Mouse (Mus musculus): ENCODE measurements around the gene Chil4.
"Not testable (repeated sequence)": the region's sequence is repeated elsewhere in the genome, so short reads cannot be mapped to it uniquely, and the experiment has no call there.

The Chil4 gene

DNA sequence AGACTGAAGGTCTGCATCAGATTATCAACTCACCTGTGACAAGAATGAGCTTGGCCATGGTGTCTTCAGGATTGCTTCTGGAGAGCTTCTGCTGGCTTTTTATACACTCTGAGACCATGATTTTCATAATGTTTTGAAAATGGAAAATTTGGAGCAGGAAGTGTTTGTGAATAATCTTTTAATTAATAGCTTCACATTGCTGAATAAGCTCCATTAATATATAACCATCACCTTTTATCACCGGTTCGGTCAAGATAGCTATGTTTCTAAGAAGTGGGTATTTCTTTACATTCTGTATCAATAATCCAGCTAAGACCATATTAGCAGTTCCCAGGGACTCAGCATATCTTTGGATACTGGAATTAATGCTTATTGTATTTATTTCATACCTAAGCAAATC, at the start of gene Chil4:
TSS of gene Chil4 (minus strand) at position 101 of the 400 bp plus-strand sequence.
- in situ Hi-C loops (cut with MboI), result no loop called here

DNA sequence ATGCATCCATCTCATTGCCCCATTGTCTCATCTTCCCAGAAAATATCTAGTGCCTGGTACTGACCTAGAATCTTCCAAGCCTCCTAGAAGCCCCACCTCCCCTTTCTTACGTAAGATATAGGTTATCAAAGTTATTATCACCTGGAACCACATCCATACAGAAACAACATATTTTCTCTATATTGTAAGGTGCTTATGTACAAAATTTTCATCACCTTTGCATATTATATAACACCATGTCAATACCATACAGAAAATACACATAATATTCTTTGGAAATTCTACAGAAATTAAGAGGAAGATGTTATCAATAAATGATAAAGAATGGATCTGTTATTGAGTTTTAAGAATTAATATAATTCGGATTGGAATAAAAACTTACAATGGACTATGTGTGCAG, 46.5 kb upstream of the Chil4 start:
- in situ Hi-C loops (cut with MboI), result no loop called here

DNA sequence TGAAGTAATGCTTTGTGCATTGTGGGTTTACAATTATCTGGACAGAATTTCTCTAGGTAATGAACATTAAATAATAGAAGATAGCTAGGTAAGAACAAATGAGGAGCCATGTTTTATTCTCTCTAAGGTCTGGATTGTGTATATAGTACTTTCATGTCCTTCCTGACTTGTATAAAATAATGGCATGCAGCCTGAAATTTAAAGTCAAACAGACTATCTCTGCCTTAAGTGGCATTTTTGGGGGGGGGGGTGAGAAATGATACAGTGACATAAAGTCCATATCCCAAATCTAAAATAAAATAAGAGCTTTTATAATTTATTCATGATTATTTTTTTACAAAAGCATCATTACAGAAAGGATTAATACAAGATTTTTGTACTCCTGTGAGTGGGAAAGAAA, 45.5 kb upstream of the Chil4 start:
- in situ Hi-C loops (cut with MboI), result no loop called here

DNA sequence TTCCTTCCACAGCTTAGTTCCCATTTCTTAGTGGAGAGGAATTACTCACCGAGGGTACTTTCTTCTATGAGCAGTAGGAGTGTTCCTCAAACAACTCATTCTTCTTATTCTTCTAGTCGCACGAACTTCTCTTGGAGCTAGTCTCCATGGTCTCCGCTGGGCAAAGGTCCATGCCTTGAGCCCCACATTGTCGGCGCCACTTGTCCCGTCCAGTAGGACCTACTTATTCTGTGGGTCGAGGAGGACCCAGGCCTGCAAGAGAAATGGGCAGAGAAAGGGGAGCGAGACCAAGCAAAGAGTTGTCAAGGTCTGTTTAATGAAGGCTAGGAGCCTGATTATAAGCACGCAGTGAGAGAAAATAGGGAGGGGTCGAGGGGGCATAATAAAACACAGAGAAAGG, 37.8 kb upstream of the Chil4 start:
- in situ Hi-C loops (cut with MboI), result not testable (repeated sequence)

DNA sequence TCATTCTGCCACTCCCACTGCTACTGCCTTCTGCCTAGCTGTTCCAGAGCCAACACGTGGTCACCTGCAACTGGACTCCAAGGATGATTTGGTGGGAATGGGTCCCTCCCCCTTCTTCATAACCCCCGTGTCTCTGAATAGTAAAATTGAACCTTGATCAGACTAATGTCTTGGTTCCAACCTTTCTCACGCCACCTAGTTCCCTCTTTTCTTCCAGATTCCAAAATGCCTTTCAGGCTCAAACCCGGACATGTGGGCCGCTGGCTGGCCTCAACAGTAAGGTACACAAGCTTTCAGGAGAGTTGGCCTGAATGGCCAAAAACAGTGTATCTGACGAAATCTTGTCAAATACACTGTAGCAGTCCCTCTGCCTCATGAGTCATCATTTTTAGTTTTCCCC, 33.4 kb upstream of the Chil4 start:
- in situ Hi-C loops (cut with MboI), result no loop called here

DNA sequence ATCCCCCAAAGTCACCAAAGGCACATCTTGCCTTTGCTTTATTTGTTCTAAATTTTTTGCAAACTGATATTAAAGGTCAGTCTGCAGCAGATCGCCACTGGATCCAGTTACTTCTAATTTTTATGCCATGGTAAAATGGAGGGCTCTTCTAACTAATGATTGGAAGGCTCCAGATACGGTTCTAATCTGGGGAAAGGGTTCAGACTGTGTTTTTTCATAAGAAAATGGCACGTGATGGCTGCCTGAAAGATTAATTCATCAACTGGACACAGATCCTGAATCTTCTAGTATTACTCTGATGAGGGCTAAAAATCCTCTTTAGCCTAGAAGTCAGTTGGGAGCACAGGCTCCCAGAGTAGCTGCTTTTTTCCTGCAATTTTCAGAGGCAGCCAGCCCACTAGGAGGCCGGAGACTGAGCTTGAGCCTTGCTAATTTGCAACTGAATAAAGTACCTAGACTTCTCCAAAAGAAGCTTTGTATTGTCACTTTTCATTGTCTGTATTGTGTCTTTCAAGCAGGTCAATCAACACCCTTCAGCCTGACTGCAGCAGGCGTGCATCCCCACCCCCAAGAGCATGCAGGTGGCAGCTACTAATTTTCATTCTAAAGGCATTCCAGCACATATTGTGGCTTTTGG, 31.6 kb upstream of the Chil4 start:
- in situ Hi-C loops (cut with MboI), result not testable (repeated sequence)

DNA sequence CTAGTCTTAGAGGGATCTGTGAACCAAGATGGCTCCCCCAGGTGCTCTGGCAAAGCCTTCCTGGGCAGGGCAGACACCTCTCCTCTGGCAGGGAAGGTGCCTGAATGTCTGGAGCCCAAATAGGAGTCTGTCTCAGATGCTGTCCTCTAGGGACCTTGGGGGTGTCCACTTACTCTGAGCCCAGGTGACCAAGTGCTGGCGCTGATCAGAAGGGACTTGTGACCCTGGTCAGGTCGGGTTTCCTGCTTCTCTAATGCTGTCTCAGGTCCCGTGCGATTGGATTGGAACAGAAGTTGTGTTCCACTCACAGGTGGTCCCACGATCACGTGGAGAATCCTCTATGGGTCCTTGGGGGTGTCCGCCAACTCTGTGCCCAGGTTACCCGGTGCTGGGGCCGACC, 28.1 kb upstream of the Chil4 start:
- in situ Hi-C loops (cut with MboI), result not testable (repeated sequence)

DNA sequence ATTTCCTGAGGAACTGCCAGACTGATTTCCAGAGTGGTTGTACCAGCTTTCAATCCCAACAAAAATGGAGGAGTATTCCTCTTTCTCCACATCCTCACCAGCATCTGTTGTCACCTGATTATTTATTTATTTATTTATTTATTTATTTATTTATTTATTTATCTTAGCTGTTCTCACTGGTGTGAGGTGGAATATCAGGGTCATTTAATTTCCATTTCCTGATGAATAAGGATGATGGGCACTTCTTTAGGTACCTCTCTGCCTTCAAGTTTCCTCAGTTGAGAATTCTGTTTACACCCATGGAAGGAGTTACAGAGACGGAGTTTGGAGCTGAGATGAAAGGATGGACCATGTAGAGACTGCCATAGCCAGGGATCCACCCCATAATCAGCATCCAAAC, 20.9 kb upstream of the Chil4 start:
- in situ Hi-C loops (cut with MboI), result not testable (repeated sequence)

DNA sequence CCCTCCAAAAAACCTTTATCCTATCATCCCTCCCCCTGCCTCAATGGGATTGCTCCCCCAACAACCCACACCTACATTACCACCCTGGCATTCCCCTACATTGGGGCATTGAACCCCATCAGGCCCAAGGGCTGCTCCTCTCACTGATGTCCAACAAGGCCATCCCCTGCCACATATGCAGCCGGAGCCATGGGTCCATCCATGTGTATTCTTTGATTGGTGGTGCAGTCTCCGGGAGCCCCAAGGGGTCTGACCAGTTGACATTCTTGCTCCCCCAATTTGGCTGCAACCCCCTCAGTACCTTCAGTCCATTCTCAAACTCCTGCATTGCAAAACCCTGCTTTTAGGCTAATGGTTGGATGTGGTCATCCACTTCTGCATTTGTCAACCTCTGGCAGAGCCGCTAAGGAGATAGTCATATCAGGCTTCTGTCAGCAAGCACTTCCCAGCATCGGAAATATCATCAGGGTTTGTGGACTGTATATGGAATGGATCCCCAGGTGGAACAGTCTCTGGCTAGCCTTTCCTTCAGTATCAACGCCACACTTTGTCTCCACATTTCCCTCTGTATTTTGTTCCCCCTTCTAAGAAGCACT, 20.0 kb upstream of the Chil4 start:
- in situ Hi-C loops (cut with MboI), result no loop called here

DNA sequence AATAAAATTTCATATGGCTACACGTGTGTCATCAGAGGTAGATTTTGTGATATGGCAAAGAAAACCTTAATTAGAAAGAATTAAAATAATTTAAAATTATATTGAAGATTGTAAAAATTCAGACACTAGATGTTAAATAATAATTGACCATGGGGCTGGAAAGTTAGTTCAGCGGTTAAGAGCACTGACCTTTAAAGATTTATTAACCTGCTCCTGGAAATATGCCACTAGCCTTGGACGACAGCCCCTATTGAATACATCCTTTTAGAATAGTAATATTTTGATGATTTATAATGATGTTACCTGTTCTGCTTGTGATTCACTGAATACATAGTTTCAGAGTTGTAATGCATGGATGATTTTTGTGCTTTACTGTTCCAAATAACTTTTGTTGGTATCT, 4.1 kb upstream of the Chil4 start:
- in situ Hi-C loops (cut with MboI), result not testable (repeated sequence)

DNA sequence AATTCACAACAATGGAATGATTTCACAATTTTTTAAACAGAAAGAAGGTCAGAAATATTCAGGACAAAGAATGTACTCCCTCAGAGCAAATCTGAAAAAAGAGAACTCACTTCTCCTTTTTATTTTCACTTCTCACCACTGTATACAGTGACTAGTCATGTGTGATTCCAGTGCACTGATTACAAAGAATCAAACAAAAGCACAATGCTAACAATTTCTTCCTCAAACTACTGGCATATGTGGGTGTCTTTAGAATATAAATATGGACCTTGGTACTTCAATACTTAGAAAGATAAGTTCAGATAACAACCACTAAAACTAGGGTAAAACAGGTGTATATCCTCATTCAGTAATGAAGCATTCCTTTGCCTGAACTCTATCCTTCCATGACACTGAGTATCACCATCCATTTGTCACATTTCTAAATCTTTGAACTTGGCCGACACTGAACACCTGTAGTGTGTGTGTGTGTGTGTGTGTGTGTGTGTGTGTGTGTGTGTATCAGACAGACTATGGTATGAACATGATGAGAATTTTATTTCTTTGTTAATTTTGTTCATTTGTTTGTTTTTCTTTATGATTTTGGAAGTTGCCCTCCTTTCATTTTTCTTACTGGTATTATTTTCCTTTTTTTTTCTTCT, 2.4 kb upstream of the Chil4 start:
- in situ Hi-C loops (cut with MboI), result no loop called here

DNA sequence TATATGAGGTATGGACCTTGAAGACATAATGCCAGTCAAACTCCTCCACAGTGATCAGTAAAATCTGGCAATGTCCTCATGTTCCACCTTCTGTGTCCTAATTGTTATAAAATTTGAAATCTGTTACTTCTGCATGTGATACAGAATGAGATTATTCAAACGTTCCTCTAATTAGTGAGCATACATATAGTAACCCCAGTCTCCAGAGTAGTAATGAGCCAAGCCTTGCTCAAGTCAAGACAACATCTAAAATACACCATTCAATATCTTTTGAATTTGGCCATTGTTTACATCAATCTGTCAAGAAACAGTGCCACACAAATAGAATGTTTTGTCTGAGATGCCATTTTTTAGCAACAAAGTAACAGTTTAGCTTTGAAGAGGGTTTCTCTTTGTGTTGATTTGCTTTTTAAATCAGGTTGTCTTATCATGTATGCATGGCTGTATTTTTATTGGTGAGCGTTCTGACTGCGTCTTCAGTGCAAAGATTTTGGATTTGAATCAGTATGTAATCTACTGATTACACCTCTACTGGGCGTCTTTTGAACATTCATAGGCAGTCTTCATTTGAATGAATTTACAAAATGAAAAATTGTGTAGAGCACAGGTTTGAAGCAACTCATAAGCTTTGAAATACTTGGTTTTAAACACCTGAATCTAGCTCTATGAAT, 888 bp downstream of the Chil4 start:
- in situ Hi-C loops (cut with MboI), result not testable (repeated sequence)

DNA sequence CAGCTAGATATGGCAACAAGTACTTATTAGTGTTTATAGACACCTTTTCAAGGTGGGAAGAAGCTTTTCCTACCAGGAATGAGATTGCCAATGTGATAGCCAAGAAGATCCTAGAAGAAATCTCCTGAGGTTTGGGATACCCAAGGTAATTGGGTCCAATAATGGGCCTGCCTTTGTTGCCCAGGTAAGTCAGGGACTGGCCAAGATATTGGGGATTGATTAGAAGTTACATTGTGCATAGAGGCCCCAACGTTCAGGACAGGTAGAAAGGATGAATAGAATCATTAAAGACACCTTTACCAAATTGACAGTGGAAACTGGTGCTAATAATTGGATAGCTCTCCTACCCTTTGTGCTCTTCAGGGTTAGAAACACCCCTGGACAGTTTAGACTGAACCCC, 21.3 kb downstream of the Chil4 start:
- in situ Hi-C loops (cut with MboI), result not testable (repeated sequence)

DNA sequence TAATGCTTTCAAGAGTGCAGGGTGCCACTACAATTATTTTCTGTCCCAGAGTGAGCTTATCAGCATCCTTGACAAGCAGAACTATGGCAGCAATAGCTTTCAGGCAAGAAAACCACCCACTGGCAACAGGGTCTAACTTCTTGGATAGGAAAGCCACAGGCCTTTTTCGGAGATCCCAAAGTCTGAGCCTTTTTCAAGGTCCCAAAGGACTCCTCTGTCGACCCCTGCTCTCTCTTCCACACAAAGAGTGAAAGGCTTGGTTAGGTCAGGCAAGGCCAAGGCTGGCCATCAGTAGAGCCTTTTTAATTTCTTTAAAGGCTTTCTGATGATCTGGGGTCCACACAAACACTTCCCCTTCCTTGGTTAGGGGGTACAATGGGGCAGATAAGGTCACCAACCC, 22.1 kb downstream of the Chil4 start:
- in situ Hi-C loops (cut with MboI), result not testable (repeated sequence)

DNA sequence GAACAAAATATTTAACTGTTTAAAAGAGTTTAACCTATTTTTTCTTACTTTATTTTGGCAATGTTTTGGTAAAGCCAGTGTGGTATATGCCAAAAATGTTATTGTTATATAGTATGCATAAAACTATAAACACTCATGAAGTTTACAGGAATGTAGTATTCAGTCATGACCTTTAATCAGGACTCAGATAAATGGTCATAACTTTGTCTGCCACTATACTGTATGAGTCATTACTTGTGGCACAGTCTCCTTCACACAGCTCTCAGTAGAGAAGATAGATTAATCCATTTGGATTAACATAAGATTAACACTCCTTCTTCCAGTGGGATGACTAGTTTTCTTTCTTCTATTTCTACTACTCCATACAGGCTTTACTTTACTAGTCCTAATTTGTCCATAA, 23.0 kb downstream of the Chil4 start:
- in situ Hi-C loops (cut with MboI), result no loop called here

DNA sequence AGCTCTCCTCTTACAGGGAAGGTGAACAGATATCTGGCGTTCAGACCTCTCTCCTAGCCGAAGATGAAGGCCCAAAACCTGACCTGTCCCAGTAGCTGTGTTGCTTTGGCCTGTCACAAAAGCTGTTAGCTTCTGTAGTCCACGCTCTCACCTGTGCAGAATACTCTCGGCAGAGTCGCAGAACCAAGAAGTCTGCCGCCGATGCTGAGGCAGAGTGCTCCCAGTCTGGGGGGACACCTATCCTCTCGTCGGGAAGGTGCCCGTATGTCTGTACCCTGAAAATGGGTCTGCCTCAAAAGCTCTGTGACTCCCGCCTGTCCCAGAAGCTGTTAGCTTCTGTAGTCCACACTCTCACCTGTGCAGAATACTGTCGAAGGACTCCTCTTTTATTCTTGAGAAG, 23.8 kb downstream of the Chil4 start:
- in situ Hi-C loops (cut with MboI), result no loop called here

DNA sequence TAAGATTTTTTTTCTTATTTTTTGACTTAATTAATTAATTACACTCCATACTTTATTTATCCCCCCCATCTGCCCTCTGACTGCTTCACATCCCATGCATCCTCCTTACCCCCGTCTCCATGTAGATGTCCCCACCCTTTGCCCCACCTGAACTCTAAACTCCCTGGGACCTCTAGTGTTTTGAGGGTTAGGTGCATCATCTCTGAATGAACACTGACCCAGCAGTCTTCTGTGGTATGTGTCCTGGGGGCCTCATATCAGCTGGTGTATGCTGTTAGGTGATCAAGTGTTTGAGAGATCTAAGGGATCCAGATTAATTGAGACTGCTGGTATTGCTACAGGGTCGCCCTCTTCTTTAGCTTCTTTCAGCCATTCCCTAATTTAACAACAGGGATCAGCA, 31.3 kb downstream of the Chil4 start:
- in situ Hi-C loops (cut with MboI), result no loop called here

DNA sequence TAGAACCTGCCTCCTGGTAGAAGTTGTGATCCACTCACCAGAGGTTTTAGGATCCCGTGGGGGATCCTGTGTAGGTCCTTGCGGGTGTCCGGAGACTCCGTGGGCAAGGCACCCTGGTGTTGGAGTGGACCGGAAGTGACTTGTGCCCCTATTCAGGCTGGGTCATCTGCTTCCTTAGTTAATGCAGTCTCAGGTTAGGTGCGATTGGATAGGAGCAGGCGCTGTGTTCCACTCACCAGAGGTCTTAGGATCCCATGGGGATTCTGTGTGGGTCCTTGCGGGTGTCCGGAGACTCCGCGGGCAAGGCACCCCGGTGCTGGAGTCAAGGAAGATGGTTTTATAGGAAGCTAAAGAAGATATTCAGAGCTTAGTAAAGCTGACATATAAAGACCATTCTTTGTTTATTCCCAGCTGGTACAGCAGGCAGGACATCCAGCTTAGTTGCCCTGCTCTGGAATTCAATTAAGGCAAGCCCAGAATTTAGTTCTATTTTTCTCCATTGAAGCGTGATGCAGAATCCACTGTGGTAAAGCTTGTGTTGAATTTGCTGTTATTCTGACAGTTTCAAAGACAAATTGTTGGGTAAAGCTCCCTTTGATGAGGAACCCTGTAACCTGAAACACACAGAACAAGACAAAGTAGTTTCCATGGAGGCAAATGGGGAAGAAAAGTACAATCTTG, 41.7 kb downstream of the Chil4 start:
- in situ Hi-C loops (cut with MboI), result no loop called here

DNA sequence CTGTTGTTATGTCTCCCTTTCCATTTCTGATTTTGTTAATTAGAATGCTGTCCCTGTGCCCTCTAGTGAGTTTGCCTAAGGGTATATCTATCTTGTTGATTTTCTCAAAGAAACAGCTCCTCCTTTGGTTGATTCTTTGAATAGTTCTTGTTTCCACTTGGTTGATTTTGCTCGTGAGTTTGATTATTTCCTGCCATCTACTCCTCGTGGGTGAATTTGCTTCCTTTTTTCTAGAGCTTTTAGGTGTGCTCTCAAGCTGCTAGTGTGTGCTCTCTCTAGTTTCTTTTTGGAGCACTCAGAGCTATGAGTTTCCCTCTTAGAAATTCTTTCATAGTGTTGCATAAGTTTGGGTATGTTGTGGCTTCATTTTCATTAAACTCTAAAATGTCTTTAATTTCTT, 44.3 kb downstream of the Chil4 start:
- in situ Hi-C loops (cut with MboI), result not testable (repeated sequence)

DNA sequence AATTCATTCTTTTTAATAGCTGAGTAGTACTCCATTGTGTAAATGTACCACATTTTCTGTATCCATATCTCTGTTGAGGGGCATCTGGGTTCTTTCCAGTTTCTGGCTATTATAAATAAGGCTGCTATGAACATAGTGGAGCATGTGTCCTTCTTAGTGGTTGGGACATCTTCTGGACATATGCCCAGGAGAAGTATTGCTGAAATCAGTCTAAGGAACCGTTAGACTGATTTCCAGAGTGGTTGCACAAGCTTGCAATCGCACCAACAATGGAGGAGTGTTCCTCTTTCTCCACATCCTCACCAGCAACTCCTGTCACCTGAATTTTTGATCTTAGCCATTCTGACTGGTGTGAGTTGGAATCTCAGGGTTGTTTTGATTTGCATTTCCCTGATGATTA, 46.8 kb downstream of the Chil4 start:
- in situ Hi-C loops (cut with MboI), result not testable (repeated sequence)

DNA sequence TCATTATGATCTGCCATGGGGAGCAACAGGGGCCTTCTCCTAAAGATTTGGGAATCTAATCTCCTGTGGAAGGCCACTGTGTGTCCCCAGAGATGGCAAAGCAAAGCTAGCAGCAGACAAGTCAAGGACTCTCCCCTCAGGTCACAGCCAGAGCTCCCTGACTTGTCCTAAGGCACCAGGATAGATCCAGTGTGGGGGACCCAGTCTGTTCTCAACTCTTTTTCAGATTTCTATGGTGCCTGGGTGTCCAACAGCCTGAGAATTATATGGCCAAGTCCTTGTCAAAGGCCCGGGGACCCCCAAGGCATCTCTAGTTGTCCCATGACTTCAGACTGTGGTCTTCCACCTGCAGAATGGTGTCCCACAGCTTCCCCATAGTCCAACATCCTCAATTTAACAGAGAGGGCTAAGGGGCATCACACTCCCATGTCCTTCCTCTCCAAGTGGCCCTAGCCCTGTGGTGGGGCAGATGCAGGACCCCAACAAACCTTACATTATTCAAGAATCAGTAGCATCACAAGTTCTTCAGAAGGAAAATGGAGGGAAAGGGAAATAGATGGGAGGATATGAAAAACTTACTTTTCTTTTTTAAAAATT, 48.1 kb downstream of the Chil4 start:
- in situ Hi-C loops (cut with MboI), result no loop called here

DNA sequence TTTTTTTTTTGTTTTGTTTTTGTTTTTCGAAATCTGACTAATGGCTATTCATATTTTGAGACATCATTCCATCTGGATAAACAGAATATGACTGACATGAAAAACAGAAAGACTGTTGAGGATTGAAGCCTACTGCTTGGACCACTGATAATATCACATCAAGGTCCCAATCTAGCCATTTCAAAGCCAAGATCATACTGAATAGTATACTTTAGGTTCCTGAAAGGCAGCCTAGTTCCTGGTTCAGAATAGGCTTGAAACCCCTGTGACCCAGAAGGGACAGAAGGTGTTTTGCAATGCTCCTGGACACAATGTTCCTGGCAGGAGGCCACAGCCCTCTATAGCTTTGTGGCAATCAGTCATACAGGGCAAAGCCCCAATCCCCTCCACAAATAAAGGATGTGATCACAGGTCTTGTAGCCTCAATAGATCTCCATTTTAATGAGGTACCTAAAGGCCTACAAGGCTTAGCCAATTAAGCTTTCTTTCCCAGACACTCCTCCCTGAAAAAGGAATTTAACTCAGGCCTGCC, 48.7 kb downstream of the Chil4 start:
- in situ Hi-C loops (cut with MboI), result no loop called here

Data from mature B cell (primary cell).